Mouse (Mus musculus): ENCODE data around the gene Rab31.
"Not testable (repeated sequence)": the region's sequence is repeated elsewhere in the genome, so short reads cannot be mapped to it uniquely, and the experiment has no call there.

The Rab31 gene

GRCm38 (mm10) chr17:65656731-65657130, 115.8 kb downstream of the Rab31 start:
- no peak for DNase-seq

- DNase-seq: no peak
Measured at GRCm38 (mm10) chr17:65656076-65656475, 116.5 kb downstream of the Rab31 start.

GRCm38 (mm10) chr17:65655608-65656007, 116.9 kb downstream of the Rab31 start:
- DNase-seq: no peak

- DNase-seq: no peak
Measured at GRCm38 (mm10) chr17:65650598-65650997, 122.0 kb downstream of the Rab31 start.

GRCm38 (mm10) chr17:65649175-65649493, 123.4 kb downstream of the Rab31 start:
- no peak for DNase-seq

- DNase-seq: no peak
Measured at GRCm38 (mm10) chr17:65648371-65649174, 124.0 kb downstream of the Rab31 start.

- no peak for DNase-seq
Measured at GRCm38 (mm10) chr17:65647961-65648360, 124.6 kb downstream of the Rab31 start.

GRCm38 (mm10) chr17:65647226-65647625, 125.3 kb downstream of the Rab31 start:
- DNase-seq: no peak

GRCm38 (mm10) chr17:65643579-65643978, 129.0 kb downstream of the Rab31 start:
- no peak for DNase-seq

- peak; percentile 23 for DNase-seq
Measured at GRCm38 (mm10) chr17:65643051-65643521, 129.5 kb downstream of the Rab31 start.

- no peak for DNase-seq
Measured at GRCm38 (mm10) chr17:65642578-65642991, 130.0 kb downstream of the Rab31 start.

- no peak for DNase-seq
Measured at GRCm38 (mm10) chr17:65641734-65642218, 130.8 kb downstream of the Rab31 start, which contains the start of gene Txndc2. Txndc2 (minus strand) TSS chr17:65642168.

GRCm38 (mm10) chr17:65639144-65639543, 133.4 kb downstream of the Rab31 start:
- no peak for DNase-seq

- no peak for DNase-seq
Measured at GRCm38 (mm10) chr17:65635715-65636360, 136.7 kb downstream of the Rab31 start.

- DNase-seq: no peak
Measured at GRCm38 (mm10) chr17:65629943-65630342, 142.6 kb downstream of the Rab31 start.

GRCm38 (mm10) chr17:65628823-65629532, 143.6 kb downstream of the Rab31 start:
- DNase-seq: not testable (repeated sequence)

- DNase-seq: no peak
Measured at GRCm38 (mm10) chr17:65626301-65626700, 146.3 kb downstream of the Rab31 start.

GRCm38 (mm10) chr17:65625563-65625962, 147.0 kb downstream of the Rab31 start:
- no peak for DNase-seq

GRCm38 (mm10) chr17:65623130-65623529, 149.4 kb downstream of the Rab31 start:
- no peak for DNase-seq

GRCm38 (mm10) chr17:65618431-65618830, 154.1 kb downstream of the Rab31 start:
- no peak for DNase-seq

- DNase-seq: no peak
Measured at GRCm38 (mm10) chr17:65615678-65616077, 156.9 kb downstream of the Rab31 start.

- DNase-seq: no peak
Measured at GRCm38 (mm10) chr17:65614431-65614830, 158.1 kb downstream of the Rab31 start.

Data from right cerebral cortex, postnatal 4 days (tissue).